Mouse (Mus musculus): ENCODE results near the gene Gm38655.

DNA sequence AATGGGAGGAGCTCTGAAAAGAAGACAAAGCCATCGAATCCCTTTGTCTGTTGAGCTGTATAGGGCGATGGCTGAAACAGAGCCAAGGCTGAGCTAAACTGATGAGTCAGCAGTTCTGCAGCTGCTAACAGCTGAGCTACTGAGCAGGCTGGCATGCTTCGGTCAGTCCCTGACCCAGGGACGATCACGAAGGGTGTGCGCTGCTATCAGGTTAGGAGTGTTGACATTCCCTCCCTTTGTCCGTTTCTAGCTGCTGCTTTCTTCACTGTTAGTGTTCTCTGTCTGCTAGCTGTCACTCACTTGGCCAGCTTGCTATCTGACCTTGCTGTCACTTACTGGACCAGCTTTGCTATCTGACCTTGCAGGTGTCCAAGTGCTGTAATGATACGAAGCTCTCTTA, 48.2 kb downstream of the Gm38655 start:
- no peak for TF ChIP-seq POLR2A (IDR thresholded peaks at IDR 0.05; ENCODE audit: borderline replicate concordance, low read depth, low read length)
- TF ChIP-seq CTCF (IDR thresholded peaks at IDR 0.05; ENCODE audit: low read depth, low read length): no peak

Measured in bone marrow macrophage, adult 2 months (primary cell).